Mouse (Mus musculus) right cerebral cortex, postnatal 25 days (tissue): ENCODE measurements around the gene Olfr945.

ENCODE experiments used
- DNase-seq: peaks from one replicate; pipeline ENCODE4 v3.0.0; 2022

Olfr945 gene

DNA sequence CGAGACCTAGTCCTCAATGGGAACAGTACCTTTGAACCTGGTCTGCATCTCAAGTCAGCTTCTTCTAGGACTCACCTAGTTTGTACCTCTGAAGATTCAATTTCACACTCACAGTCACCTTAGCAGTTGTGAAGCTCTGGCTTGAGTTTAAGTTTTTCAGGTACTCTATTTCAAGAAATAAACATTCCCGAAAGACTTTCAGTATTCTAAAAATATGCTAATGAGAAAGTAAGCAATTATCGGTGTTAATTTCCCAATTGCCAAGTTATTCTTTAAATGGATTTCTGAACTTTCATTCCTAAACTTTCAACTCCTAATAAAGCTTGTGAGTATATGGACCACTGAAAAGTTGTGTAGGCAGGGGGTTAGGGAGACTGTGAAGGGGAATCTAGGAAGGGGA, at the start of gene Olfr945:
Gene Olfr945 (minus strand): TSS at position 101 of the 400 bp plus-strand sequence.
- no peak for DNase-seq

DNA sequence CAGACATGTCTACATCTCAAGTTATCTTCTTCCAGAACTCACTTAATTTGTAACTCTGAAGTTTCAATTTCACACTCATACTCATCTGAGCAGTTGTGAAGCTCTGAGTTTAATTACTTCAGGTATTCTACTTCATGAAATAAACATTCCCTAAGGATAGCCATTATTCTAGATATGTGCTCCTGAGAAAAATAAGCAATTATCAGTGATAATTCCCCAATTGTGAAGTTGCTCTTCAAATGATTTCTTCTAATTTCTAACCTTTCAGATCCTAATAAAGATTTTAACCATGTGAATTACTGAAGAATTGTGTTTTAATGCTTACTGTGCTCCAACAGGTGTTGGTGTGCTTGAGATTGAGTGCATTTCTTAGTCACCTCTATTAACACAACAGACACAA, 49.3 kb upstream of the Olfr945 start, which contains the start of gene Olfr948:
Gene Olfr948 (minus strand): TSS at position 101 of the 400 bp plus-strand sequence.
- DNase-seq, result no peak

DNA sequence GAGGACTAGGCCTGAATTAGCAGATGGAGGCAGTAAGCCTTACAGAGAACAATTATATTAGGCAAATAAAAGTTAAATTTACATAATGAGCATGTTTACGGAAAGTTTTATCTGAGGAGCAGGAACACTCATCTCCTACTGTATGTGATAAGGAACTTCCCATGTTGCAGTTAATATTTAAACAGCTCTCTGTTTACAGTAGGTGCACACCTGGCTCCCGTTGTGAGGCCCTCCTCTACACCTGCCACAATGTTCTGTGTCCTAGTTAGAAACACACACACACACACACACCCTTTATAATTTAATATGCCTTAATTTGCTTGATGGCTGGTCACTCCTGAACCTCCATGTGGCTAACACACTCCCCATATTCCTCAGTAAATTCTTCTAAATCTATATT, 10.5 kb upstream of the Olfr945 start:
- DNase-seq, result no peak

DNA sequence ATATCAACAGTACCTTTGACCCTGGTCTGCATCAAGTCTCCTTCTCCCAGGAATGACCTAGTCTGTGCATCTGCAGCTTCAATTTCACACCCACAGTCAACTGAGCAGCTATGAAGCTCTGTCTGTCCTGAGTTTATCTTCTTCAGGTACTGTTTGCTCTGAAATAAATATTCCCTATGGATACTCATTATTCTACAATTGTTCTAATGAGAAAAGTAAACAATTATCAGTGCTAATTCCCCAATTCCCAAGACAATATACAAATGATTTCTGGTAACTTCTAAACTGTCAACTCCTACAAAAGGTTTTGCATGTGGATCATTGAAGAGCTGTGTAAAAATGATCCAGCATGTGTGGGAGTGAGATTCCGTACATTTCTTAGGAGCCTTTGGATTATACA, 26.7 kb downstream of the Olfr945 start, which contains the start of gene Olfr1537:
Gene Olfr1537 (minus strand): TSS at position 101 of the 400 bp plus-strand sequence.
- DNase-seq, result no peak
